Mouse (Mus musculus) olfactory bulb, adult 2 months (tissue): ENCODE results near the gene Rtf2.

Experiments used
- CTCF ChIP-seq: fragments of 200-500 bp; IDR thresholded peaks from 2 replicates; pipeline ENCODE4 v1.5.1; 2012; ENCODE audit warnings: low read depth, mild to moderate bottlenecking, low read length, moderate library complexity; ENCODE audit not compliant: insufficient read depth
- POLR2A ChIP-seq: fragments of 200-500 bp; IDR thresholded peaks from 2 replicates; pipeline ENCODE4 v1.6.1; 2012; ENCODE audit warnings: mild to moderate bottlenecking, low read depth, low read length, moderate library complexity; ENCODE audit not compliant: insufficient read depth

DNA sequence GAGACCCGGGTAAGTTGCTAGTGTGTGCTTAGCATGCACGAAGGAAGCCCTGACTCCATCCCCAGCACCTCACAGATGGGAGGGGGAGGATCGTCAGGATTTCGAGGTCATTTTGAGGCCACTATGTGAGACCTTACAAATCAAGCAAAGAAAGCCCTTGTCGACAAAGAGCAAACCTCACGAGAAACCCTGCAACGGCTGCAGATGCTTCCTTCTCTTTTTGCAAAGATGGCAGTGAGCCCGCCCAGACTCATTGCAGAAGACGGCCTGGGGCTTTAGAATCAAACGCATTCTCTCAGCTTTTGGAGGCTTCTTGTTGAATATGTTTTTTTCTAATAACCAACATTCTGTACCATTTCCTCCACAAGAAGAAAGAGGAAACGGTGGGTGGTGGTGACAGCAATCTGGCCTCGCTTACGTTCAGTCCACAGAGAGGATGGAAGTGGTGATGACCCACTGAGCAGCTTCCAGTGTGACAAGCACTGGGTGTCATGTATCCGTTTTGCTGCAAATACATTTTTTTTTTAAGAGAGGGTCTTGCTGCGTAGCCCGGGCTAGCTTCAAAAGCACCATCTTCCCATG, 2.9 kb upstream of the Rtf2 start:
- no peak for TF ChIP-seq CTCF
- TF ChIP-seq POLR2A = no peak
